Mouse (Mus musculus): Measurements from ENCODE around the gene Ccdc115. TPM values are rescaled to one million over a fixed set of nuclear protein-coding genes. Genes with fewer than 3 reads are reported as not detected.

Ccdc115 gene
- polyA plus RNA-seq, 1 experiment = 17.1 TPM

DNA sequence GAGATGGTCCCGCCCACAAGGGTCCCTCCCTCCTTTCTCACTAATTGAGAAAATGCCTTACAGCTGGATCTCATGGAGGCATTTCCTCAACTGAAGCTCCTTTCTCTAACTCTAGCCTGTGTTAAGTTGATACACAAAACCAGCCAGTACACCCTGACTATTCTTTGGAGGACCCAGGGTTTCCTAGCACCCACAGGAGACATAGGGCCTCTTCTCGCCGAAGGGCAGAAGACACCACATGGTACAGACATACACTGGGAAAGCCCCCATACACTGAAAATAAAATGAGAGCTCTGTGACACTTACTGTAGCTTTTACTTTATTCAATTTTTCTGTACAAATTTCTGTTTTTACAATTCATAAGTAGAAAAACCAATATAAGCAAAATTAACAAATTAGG is 3.1 kb downstream of the Ccdc115 start:
- Histone ChIP-seq H3K4me2 (ENCODE audit: low read depth) (no peak overlapping the region), H3ac (ENCODE audit: control insufficient read depth, insufficient read length) (no peak overlapping the region), H3K27me3 (ENCODE audit: control insufficient read depth, insufficient read depth, insufficient read length) (no peaks in the 10 kb centered on the region), H3K79me2 (ENCODE audit: control insufficient read depth, insufficient read depth) (peaks cover 13% of the 10 kb centered on the region), H3K36me3 (ENCODE audit: control insufficient read depth, insufficient read depth) (peaks cover 2% of the 10 kb centered on the region), H3K4me3 (no peak overlapping the region)
- TF ChIP-seq CEBPB (IDR thresholded peaks at IDR 0.05; ENCODE audit: insufficient read depth, poor library complexity, severe bottlenecking) = no peak
- no peak for TF ChIP-seq TCF3 (IDR thresholded peaks at IDR 0.05; ENCODE audit: insufficient read length, low read depth)
- no peak for TF ChIP-seq MYOG (IDR thresholded peaks at IDR 0.05; ENCODE audit: control insufficient read depth in 1 of 3, insufficient read depth in 1 of 3, insufficient read length in 2 of 3, low read depth in 2 of 3)
- TF ChIP-seq POLR2AphosphoS2 (IDR thresholded peaks at IDR 0.05; ENCODE audit: insufficient read length, low read depth) = no peak
- no peak for TF ChIP-seq SRF (IDR thresholded peaks at IDR 0.05; ENCODE audit: control insufficient read depth, insufficient read length, low read depth)
- TF ChIP-seq USF1 (IDR thresholded peaks at IDR 0.05; ENCODE audit: low read depth) = no peak
- TF ChIP-seq E2F4 (IDR thresholded peaks at IDR 0.05; ENCODE audit: insufficient read depth) = no peak
- TF ChIP-seq MYOD1 (IDR thresholded peaks at IDR 0.05; ENCODE audit: control insufficient read depth in 1 of 3, insufficient read length in 2 of 3, low read depth in 2 of 3) = no peak
- no peak for TF ChIP-seq TCF12 (IDR thresholded peaks at IDR 0.05; ENCODE audit: insufficient read depth, poor library complexity, severe bottlenecking)
- no peak for TF ChIP-seq POLR2A (IDR thresholded peaks at IDR 0.05; ENCODE audit: insufficient read length, low read depth)
- TF ChIP-seq MAX (IDR thresholded peaks at IDR 0.05; ENCODE audit: low read depth) = no peak
- no peak for TF ChIP-seq REST (IDR thresholded peaks at IDR 0.05; ENCODE audit: insufficient read depth, insufficient read length)

DNA sequence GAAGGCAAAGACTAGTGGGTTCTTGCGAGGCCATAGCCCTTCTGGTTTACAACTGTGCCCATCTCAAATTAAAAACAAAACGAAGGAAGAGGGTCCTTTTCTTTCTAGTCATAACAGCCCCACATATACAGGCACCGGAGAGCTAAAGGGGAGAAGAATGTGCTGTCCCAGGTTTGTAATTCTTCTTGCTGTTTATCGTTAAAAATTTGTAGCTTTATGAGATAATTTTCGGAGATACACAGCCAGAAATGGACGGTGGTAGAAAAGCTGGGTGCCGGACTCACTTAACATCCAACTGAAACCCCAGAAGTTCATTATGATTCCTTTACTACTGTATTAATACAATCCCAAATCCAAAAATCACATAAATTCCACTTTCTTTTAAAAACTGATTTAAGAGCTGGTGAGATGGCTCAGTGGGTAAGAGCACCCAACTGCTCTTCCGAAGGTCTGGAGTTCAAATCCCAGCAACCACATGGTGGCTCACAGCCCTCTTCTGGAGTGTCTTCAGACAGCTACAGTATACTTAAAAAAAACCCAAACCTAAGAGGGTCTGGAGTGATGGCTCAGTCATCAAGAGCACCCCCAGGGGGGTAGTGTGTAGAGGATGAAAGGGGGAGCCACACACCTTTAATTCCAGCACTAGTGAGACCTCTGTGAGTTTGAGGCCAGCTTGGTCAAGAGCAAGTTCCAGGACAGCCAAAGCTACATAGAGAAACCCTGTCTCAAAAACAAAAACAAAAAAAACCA is 3.9 kb downstream of the Ccdc115 start:
- Histone ChIP-seq H3K4me2 (ENCODE audit: low read depth) (peak overlapping the region; percentile 66), H3K27me3 (ENCODE audit: control insufficient read depth, insufficient read depth, insufficient read length) (no peaks in the 10 kb centered on the region), H3ac (ENCODE audit: control insufficient read depth, insufficient read length) (peak overlapping the region; percentile 44), H3K36me3 (ENCODE audit: control insufficient read depth, insufficient read depth) (no peaks in the 10 kb centered on the region), H3K4me3 (peak overlapping the region; percentile 33), H3K79me2 (ENCODE audit: control insufficient read depth, insufficient read depth) (peaks cover 4% of the 10 kb centered on the region)
- TF ChIP-seq POLR2A (IDR thresholded peaks at IDR 0.05; ENCODE audit: insufficient read length, low read depth) (no peak), CEBPB (IDR thresholded peaks at IDR 0.05; ENCODE audit: insufficient read depth, poor library complexity, severe bottlenecking) (no peak), USF1 (IDR thresholded peaks at IDR 0.05; ENCODE audit: low read depth) (no peak), MYOD1 (IDR thresholded peaks at IDR 0.05; ENCODE audit: control insufficient read depth in 1 of 3, insufficient read length in 2 of 3, low read depth in 2 of 3) (no peak), TCF12 (IDR thresholded peaks at IDR 0.05; ENCODE audit: insufficient read depth, poor library complexity, severe bottlenecking) (no peak), SRF (IDR thresholded peaks at IDR 0.05; ENCODE audit: control insufficient read depth, insufficient read length, low read depth) (no peak), REST (IDR thresholded peaks at IDR 0.05; ENCODE audit: insufficient read depth, insufficient read length) (no peak), TCF3 (IDR thresholded peaks at IDR 0.05; ENCODE audit: insufficient read length, low read depth) (no peak), E2F4 (IDR thresholded peaks at IDR 0.05; ENCODE audit: insufficient read depth) (no peak), MYOG (IDR thresholded peaks at IDR 0.05; ENCODE audit: control insufficient read depth in 1 of 3, insufficient read depth in 1 of 3, insufficient read length in 2 of 3, low read depth in 2 of 3) (no peak), POLR2AphosphoS2 (IDR thresholded peaks at IDR 0.05; ENCODE audit: insufficient read length, low read depth) (no peak), MAX (IDR thresholded peaks at IDR 0.05; ENCODE audit: low read depth) (no peak)

DNA sequence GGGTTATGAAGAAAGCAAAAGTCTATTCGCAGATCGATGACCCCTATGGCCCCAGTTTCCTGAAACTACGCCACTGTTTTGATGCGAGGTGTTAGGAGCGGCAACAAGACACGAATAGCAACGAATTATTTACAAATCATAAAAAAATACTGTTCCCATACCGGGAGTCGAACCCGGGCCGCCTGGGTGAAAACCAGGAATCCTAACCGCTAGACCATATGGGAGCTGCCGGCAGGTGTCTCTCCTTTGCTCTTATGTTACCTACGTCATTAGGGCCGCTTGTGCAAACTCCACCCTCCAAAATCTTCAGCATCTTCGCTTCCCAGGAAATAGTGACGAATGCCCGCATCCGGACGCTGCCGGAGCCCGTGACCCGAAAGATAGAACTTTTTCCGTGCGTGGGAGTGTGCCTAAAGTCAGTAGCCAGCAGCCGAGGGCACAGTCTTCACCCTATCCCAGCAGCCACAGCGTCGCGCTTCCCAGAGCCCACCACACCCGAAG is 4.8 kb downstream of the Ccdc115 start:
- H3K4me3 ChIP-seq = peak overlapping the region; percentile 33
- H3ac ChIP-seq (ENCODE audit: control insufficient read depth, insufficient read length) = peak overlapping the region; percentile 44
- no peaks in the 10 kb centered on the region for H3K27me3 ChIP-seq (ENCODE audit: control insufficient read depth, insufficient read depth, insufficient read length)
- H3K79me2 ChIP-seq (ENCODE audit: control insufficient read depth, insufficient read depth) = no peaks in the 10 kb centered on the region
- no peaks in the 10 kb centered on the region for H3K36me3 ChIP-seq (ENCODE audit: control insufficient read depth, insufficient read depth)
- H3K4me2 ChIP-seq (ENCODE audit: low read depth) = peak overlapping the region; percentile 68
- TF ChIP-seq MYOG (IDR thresholded peaks at IDR 0.05; ENCODE audit: control insufficient read depth in 1 of 3, insufficient read depth in 1 of 3, insufficient read length in 2 of 3, low read depth in 2 of 3) (no peak), E2F4 (IDR thresholded peaks at IDR 0.05; ENCODE audit: insufficient read depth) (no peak), POLR2AphosphoS2 (IDR thresholded peaks at IDR 0.05; ENCODE audit: insufficient read length, low read depth) (peak; percentile 80), USF1 (IDR thresholded peaks at IDR 0.05; ENCODE audit: low read depth) (no peak), SRF (IDR thresholded peaks at IDR 0.05; ENCODE audit: control insufficient read depth, insufficient read length, low read depth) (no peak), MAX (IDR thresholded peaks at IDR 0.05; ENCODE audit: low read depth) (no peak), MYOD1 (IDR thresholded peaks at IDR 0.05; ENCODE audit: control insufficient read depth in 1 of 3, insufficient read length in 2 of 3, low read depth in 2 of 3) (peak in 1 of 3 experiments; percentile 13), CEBPB (IDR thresholded peaks at IDR 0.05; ENCODE audit: insufficient read depth, poor library complexity, severe bottlenecking) (no peak), TCF3 (IDR thresholded peaks at IDR 0.05; ENCODE audit: insufficient read length, low read depth) (no peak), POLR2A (IDR thresholded peaks at IDR 0.05; ENCODE audit: insufficient read length, low read depth) (peak; percentile 75), REST (IDR thresholded peaks at IDR 0.05; ENCODE audit: insufficient read depth, insufficient read length) (no peak), TCF12 (IDR thresholded peaks at IDR 0.05; ENCODE audit: insufficient read depth, poor library complexity, severe bottlenecking) (no peak)

DNA sequence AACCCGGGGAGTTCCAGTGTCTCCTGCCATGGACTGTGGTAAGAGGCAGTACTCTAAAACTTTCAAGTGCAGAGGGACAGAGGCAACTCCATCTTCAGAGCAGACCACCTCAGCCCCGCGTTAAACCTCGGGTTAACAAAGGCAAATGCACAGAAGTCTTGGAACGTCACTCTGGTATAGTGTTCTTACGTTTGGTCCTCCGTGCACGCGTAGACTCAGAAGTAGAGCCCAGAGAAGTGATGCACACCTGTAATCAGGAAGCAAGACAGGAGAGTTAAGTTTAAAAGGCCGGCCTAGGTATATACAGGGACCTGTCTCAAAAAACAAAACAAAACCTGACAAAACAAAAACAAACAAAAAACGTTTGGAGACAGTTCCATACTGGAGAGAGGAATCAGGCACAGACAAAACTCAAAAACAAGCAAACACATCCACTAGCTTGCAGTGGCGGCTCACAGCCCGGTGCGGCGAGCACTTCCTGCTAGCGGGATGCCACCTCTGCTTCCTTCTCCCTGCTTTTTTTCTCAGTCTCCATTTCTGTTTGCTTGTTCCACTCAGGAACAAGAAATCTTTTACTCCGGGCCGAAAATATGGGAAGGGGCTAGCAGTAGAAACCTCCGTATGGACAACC is 5.5 kb downstream of the Ccdc115 start:
- Histone ChIP-seq H3K4me3 (peak overlapping the region; percentile 33), H3K36me3 (ENCODE audit: control insufficient read depth, insufficient read depth) (no peaks in the 10 kb centered on the region), H3K4me2 (ENCODE audit: low read depth) (peak overlapping the region; percentile 68), H3K27me3 (ENCODE audit: control insufficient read depth, insufficient read depth, insufficient read length) (no peaks in the 10 kb centered on the region), H3ac (ENCODE audit: control insufficient read depth, insufficient read length) (no peak overlapping the region), H3K79me2 (ENCODE audit: control insufficient read depth, insufficient read depth) (no peaks in the 10 kb centered on the region)
- no peak for TF ChIP-seq MYOG (IDR thresholded peaks at IDR 0.05; ENCODE audit: control insufficient read depth in 1 of 3, insufficient read depth in 1 of 3, insufficient read length in 2 of 3, low read depth in 2 of 3)
- no peak for TF ChIP-seq USF1 (IDR thresholded peaks at IDR 0.05; ENCODE audit: low read depth)
- no peak for TF ChIP-seq POLR2AphosphoS2 (IDR thresholded peaks at IDR 0.05; ENCODE audit: insufficient read length, low read depth)
- TF ChIP-seq TCF12 (IDR thresholded peaks at IDR 0.05; ENCODE audit: insufficient read depth, poor library complexity, severe bottlenecking) = no peak
- TF ChIP-seq CEBPB (IDR thresholded peaks at IDR 0.05; ENCODE audit: insufficient read depth, poor library complexity, severe bottlenecking) = no peak
- no peak for TF ChIP-seq SRF (IDR thresholded peaks at IDR 0.05; ENCODE audit: control insufficient read depth, insufficient read length, low read depth)
- no peak for TF ChIP-seq POLR2A (IDR thresholded peaks at IDR 0.05; ENCODE audit: insufficient read length, low read depth)
- no peak for TF ChIP-seq MYOD1 (IDR thresholded peaks at IDR 0.05; ENCODE audit: control insufficient read depth in 1 of 3, insufficient read length in 2 of 3, low read depth in 2 of 3)
- no peak for TF ChIP-seq TCF3 (IDR thresholded peaks at IDR 0.05; ENCODE audit: insufficient read length, low read depth)
- TF ChIP-seq E2F4 (IDR thresholded peaks at IDR 0.05; ENCODE audit: insufficient read depth) = no peak
- TF ChIP-seq REST (IDR thresholded peaks at IDR 0.05; ENCODE audit: insufficient read depth, insufficient read length) = no peak
- TF ChIP-seq MAX (IDR thresholded peaks at IDR 0.05; ENCODE audit: low read depth) = no peak

Data from myocyte (in vitro differentiated cells).